Mouse (Mus musculus): ENCODE measurements around the gene Rnf128. TPM values are rescaled to one million over a fixed set of nuclear protein-coding genes. Genes with fewer than 3 reads are reported as not detected.

The Rnf128 gene
- polyA plus RNA-seq, 1 experiment from 2014 or later: 6.3 TPM

DNA sequence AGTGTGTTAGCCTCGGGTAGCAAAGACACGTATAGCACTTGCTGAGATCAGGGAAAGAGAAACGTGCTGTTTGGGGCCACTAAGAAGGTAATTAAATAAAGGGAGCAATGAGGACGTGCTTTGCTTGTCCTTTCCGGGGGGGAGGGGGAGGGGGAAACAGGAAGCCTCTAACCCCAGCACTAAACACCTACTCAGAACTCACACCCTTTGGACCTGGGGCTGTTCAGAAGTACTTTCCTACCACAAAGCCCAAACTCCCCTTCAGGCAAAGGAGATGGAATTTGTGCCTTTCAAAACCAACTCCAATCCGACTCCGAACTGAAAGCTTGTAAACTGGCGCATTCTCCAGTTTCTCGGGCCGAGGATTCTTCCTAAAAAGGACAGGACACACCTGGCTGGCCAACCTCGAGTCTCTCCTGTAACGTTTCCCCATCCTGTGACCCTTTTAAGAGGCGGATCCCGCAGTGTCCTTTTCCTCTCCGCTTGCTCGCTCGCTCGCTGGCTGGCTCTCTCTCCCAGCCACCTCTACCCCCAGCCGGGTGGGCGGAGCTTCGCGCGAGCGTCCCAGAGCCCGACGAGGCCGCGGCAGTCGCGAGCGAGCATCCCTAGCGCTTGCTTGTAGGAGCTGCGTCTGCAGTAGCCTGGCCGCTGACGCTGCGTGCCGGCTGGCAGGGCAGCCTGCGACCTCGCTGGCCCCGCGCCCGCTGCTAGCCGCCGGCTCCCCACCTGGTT is 47.1 kb downstream of the Rnf128 start:
- peaks cover 7% of the 10 kb centered on the region; the same call in 1 of the 2 replicates for H3K27me3 ChIP-seq (ENCODE audit: control insufficient read depth, insufficient read depth, low read depth, low read length)
- H3K36me3 ChIP-seq (ENCODE audit: control insufficient read depth, insufficient read depth, low read length): no peaks in the 10 kb centered on the region
- peak overlapping the region; percentile 69 for H3K27ac ChIP-seq (ENCODE audit: low read length)
- no peaks in the 10 kb centered on the region for H3K9me3 ChIP-seq (replicated peaks; ENCODE audit: control insufficient read depth, low read length, poor library complexity, severe bottlenecking)
- H3K9ac ChIP-seq (ENCODE audit: low read depth, low read length): peak overlapping the region; percentile 71
- peak overlapping the region; percentile 61 for H3K4me2 ChIP-seq (ENCODE audit: low read length)
- 9% methylated on average over 36 of the region's 44 CpGs for WGBS
- peak; percentile 99 for ATAC-seq
- no peaks in the 10 kb centered on the region for H3K4me1 ChIP-seq (ENCODE audit: control insufficient read depth, insufficient read depth, low read length)
- H3K4me3 ChIP-seq (ENCODE audit: low read depth, low read length): peak overlapping the region; percentile 65

DNA sequence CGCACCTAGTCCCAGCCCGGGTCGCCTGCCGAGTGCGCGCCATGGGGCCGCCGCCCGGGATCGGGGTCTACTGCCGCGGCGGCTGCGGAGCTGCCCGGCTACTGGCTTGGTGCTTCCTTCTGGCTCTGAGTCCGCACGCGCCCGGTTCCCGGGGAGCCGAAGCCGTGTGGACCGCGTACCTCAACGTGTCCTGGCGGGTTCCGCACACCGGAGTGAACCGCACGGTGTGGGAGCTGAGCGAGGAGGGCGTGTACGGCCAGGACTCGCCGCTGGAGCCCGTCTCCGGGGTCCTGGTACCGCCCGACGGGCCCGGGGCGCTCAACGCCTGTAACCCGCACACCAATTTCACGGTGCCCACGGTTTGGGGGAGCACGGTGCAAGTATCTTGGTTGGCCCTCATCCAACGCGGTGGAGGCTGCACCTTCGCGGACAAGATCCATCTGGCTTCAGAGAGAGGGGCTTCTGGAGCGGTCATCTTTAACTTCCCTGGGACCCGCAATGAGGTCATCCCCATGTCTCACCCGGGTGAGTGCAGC is 47.7 kb downstream of the Rnf128 start:
- peak; percentile 94 for ATAC-seq
- Histone ChIP-seq H3K27ac (ENCODE audit: low read length) (peak overlapping the region; percentile 69), H3K36me3 (ENCODE audit: control insufficient read depth, insufficient read depth, low read length) (no peaks in the 10 kb centered on the region), H3K4me1 (ENCODE audit: control insufficient read depth, insufficient read depth, low read length) (no peaks in the 10 kb centered on the region), H3K4me2 (ENCODE audit: low read length) (peak overlapping the region; percentile 61), H3K4me3 (ENCODE audit: low read depth, low read length) (peak overlapping the region; percentile 65), H3K9me3 (replicated peaks; ENCODE audit: control insufficient read depth, low read length, poor library complexity, severe bottlenecking) (no peaks in the 10 kb centered on the region), H3K9ac (ENCODE audit: low read depth, low read length) (peak overlapping the region; percentile 71), H3K27me3 (ENCODE audit: control insufficient read depth, insufficient read depth, low read depth, low read length) (peaks cover 7% of the 10 kb centered on the region; the same call in 1 of the 2 replicates)
- 17% methylated on average over 46 of the region's 54 CpGs for WGBS

- H3K36me3 ChIP-seq (ENCODE audit: control insufficient read depth, insufficient read depth, low read length): no peaks in the 10 kb centered on the region
- H3K9ac ChIP-seq (ENCODE audit: low read depth, low read length): no peak overlapping the region
- no peaks in the 10 kb centered on the region for H3K9me3 ChIP-seq (replicated peaks; ENCODE audit: control insufficient read depth, low read length, poor library complexity, severe bottlenecking)
- H3K27me3 ChIP-seq (ENCODE audit: control insufficient read depth, insufficient read depth, low read depth, low read length): peaks cover 7% of the 10 kb centered on the region; the same call in 1 of the 2 replicates
- no peak overlapping the region for H3K4me3 ChIP-seq (ENCODE audit: low read depth, low read length)
- no peaks in the 10 kb centered on the region for H3K4me1 ChIP-seq (ENCODE audit: control insufficient read depth, insufficient read depth, low read length)
- no peak overlapping the region for H3K4me2 ChIP-seq (ENCODE audit: low read length)
- H3K27ac ChIP-seq (ENCODE audit: low read length): no peak overlapping the region
- WGBS: 82% methylated on average over 2 of the region's 2 CpGs
- ATAC-seq: no peak
These were observed 51.6 kb downstream of the Rnf128 start for GRCm38 (mm10) chrX:139614761-139615160.

DNA sequence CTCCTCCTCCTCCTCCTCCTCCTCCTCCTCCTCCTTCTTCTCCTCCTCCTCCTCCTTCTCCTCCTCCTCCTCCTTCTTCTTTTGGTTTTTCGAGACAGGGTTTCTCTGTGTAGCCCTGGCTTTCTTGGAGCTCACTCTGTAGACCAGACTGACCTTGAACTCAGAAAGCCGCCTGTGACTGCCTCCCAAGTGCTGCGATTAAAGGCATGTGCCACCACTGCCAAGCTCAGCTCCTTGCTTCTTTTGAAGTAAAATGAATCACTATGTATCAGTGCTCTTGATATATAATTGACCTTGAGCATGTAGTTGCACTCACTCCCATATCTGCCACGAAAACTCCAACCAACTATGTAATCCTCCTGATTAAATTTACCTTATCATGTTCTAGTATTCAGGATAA is 59.0 kb downstream of the Rnf128 start:
- Histone ChIP-seq H3K4me3 (ENCODE audit: low read depth, low read length) (no peak overlapping the region), H3K27ac (ENCODE audit: low read length) (no peak overlapping the region), H3K4me1 (ENCODE audit: control insufficient read depth, insufficient read depth, low read length) (no peaks in the 10 kb centered on the region), H3K36me3 (ENCODE audit: control insufficient read depth, insufficient read depth, low read length) (no peaks in the 10 kb centered on the region), H3K4me2 (ENCODE audit: low read length) (no peak overlapping the region), H3K9me3 (replicated peaks; ENCODE audit: control insufficient read depth, low read length, poor library complexity, severe bottlenecking) (no peaks in the 10 kb centered on the region), H3K27me3 (ENCODE audit: control insufficient read depth, insufficient read depth, low read depth, low read length) (no peaks in the 10 kb centered on the region), H3K9ac (ENCODE audit: low read depth, low read length) (no peak overlapping the region)
- ATAC-seq: no peak
- WGBS: 92% methylated on average over 3 of the region's 4 CpGs

- no peak overlapping the region for H3K4me2 ChIP-seq (ENCODE audit: low read length)
- WGBS: 72% methylated on average over 4 of the region's 4 CpGs
- H3K9ac ChIP-seq (ENCODE audit: low read depth, low read length): no peak overlapping the region
- H3K4me3 ChIP-seq (ENCODE audit: low read depth, low read length): no peak overlapping the region
- no peaks in the 10 kb centered on the region for H3K9me3 ChIP-seq (replicated peaks; ENCODE audit: control insufficient read depth, low read length, poor library complexity, severe bottlenecking)
- no peaks in the 10 kb centered on the region; the same call in 1 of the 2 replicates for H3K27me3 ChIP-seq (ENCODE audit: control insufficient read depth, insufficient read depth, low read depth, low read length)
- no peaks in the 10 kb centered on the region for H3K4me1 ChIP-seq (ENCODE audit: control insufficient read depth, insufficient read depth, low read length)
- no peak overlapping the region for H3K27ac ChIP-seq (ENCODE audit: low read length)
- H3K36me3 ChIP-seq (ENCODE audit: control insufficient read depth, insufficient read depth, low read length): no peaks in the 10 kb centered on the region
- ATAC-seq: no peak
These were observed 71.6 kb downstream of the Rnf128 start for GRCm38 (mm10) chrX:139634758-139635157.

DNA sequence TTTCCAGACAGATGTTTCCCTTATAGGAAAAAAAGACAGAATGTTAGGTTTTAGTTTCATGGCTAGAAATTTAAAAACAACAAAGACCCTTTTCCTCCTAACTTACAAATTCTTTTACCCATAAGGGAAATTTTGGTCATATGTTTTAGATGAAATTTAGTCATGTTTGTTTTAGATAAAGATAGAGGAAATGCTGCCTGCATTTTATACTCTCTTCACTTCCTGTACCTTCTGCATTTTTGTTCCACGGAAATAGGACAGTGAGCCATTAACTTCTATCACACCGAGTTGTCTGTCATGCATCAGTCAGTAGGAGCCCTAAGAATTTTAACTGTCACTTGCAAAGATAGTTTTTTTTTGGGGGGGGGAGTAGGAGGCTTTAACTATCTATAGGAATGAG is 76.6 kb downstream of the Rnf128 start:
- H3K4me1 ChIP-seq (ENCODE audit: control insufficient read depth, insufficient read depth, low read length): no peaks in the 10 kb centered on the region
- ATAC-seq: no peak
- 80% methylated on average over 2 of the region's 2 CpGs for WGBS
- H3K9me3 ChIP-seq (replicated peaks; ENCODE audit: control insufficient read depth, low read length, poor library complexity, severe bottlenecking): no peaks in the 10 kb centered on the region
- no peak overlapping the region for H3K4me2 ChIP-seq (ENCODE audit: low read length)
- H3K9ac ChIP-seq (ENCODE audit: low read depth, low read length): no peak overlapping the region
- no peak overlapping the region for H3K4me3 ChIP-seq (ENCODE audit: low read depth, low read length)
- H3K27me3 ChIP-seq (ENCODE audit: control insufficient read depth, insufficient read depth, low read depth, low read length): no peaks in the 10 kb centered on the region
- no peak overlapping the region for H3K27ac ChIP-seq (ENCODE audit: low read length)
- H3K36me3 ChIP-seq (ENCODE audit: control insufficient read depth, insufficient read depth, low read length): no peaks in the 10 kb centered on the region

- Histone ChIP-seq H3K4me1 (ENCODE audit: control insufficient read depth, insufficient read depth, low read length) (no peaks in the 10 kb centered on the region), H3K27me3 (ENCODE audit: control insufficient read depth, insufficient read depth, low read depth, low read length) (no peaks in the 10 kb centered on the region), H3K9ac (ENCODE audit: low read depth, low read length) (no peak overlapping the region), H3K27ac (ENCODE audit: low read length) (no peak overlapping the region), H3K4me3 (ENCODE audit: low read depth, low read length) (no peak overlapping the region), H3K4me2 (ENCODE audit: low read length) (no peak overlapping the region), H3K36me3 (ENCODE audit: control insufficient read depth, insufficient read depth, low read length) (no peaks in the 10 kb centered on the region), H3K9me3 (replicated peaks; ENCODE audit: control insufficient read depth, low read length, poor library complexity, severe bottlenecking) (no peaks in the 10 kb centered on the region)
- ATAC-seq: no peak
These were observed 77.3 kb downstream of the Rnf128 start for GRCm38 (mm10) chrX:139640418-139640817.

DNA sequence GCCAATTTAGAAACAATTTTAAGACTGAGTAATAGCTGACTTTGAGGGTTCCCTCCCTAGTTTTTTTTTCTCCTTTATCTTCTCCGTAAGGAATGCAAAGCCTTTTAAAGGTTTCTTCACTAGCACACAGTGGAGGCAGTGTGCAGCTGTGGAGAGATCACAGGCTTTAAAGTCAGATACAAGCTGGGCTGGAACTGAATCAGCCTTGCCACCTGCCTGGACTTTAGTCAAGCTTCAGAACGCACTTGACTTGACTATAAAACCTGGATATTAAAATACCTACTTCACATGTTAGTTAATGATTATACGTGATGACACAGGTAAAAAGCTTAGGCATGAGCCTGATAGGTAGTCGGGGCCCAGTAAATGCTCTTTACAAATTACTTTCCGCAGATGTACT is 89.1 kb downstream of the Rnf128 start:
- Histone ChIP-seq H3K9ac (ENCODE audit: low read depth, low read length) (no peak overlapping the region), H3K9me3 (replicated peaks; ENCODE audit: control insufficient read depth, low read length, poor library complexity, severe bottlenecking) (no peaks in the 10 kb centered on the region), H3K27me3 (ENCODE audit: control insufficient read depth, insufficient read depth, low read depth, low read length) (no peaks in the 10 kb centered on the region), H3K4me2 (ENCODE audit: low read length) (no peak overlapping the region), H3K4me1 (ENCODE audit: control insufficient read depth, insufficient read depth, low read length) (no peaks in the 10 kb centered on the region), H3K36me3 (ENCODE audit: control insufficient read depth, insufficient read depth, low read length) (no peaks in the 10 kb centered on the region), H3K27ac (ENCODE audit: low read length) (no peak overlapping the region), H3K4me3 (ENCODE audit: low read depth, low read length) (no peak overlapping the region)
- no peak for ATAC-seq
- WGBS: 65% methylated on average over 5 of the region's 5 CpGs

DNA sequence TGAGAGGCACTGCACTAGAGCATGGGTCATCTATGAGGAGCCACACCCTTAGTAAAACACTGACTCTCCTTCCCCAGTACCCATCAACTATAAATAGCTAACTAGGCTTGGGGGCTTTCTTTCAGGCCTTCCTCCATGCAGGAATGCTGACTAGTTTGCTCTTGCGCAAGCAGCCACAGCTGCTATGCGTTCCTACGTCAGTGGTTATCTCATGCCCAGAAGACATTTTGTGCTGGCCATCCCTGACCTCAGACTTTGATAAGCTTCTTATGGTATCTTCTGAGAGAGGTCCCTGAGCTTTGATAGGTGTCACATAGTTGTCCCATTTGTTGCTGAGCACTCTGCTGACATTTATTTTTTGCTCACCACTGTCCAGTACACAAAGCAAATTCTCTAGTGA is 90.2 kb downstream of the Rnf128 start:
- H3K9ac ChIP-seq (ENCODE audit: low read depth, low read length): no peak overlapping the region
- H3K4me3 ChIP-seq (ENCODE audit: low read depth, low read length): no peak overlapping the region
- no peaks in the 10 kb centered on the region for H3K9me3 ChIP-seq (replicated peaks; ENCODE audit: control insufficient read depth, low read length, poor library complexity, severe bottlenecking)
- no peak overlapping the region for H3K4me2 ChIP-seq (ENCODE audit: low read length)
- 94% methylated on average over 3 of the region's 3 CpGs for WGBS
- H3K27me3 ChIP-seq (ENCODE audit: control insufficient read depth, insufficient read depth, low read depth, low read length): no peaks in the 10 kb centered on the region
- no peak overlapping the region for H3K27ac ChIP-seq (ENCODE audit: low read length)
- no peak for ATAC-seq
- H3K4me1 ChIP-seq (ENCODE audit: control insufficient read depth, insufficient read depth, low read length): no peaks in the 10 kb centered on the region
- H3K36me3 ChIP-seq (ENCODE audit: control insufficient read depth, insufficient read depth, low read length): no peaks in the 10 kb centered on the region

Measured in midbrain, embryonic 16.5 days (tissue).